Mouse (Mus musculus): ENCODE measurements around the gene Arhgdig. TPM values are rescaled to one million over a fixed set of nuclear protein-coding genes. Genes with fewer than 3 reads are reported as not detected.
"Not testable (repeated sequence)": the region's sequence is repeated elsewhere in the genome, so short reads cannot be mapped to it uniquely, and the experiment has no call there.

Arhgdig gene
- polyA plus RNA-seq, 1 experiment from 2014 or later, result 133 TPM

GRCm38 (mm10) chr17:26175248-26175647, 32.3 kb downstream of the Arhgdig start:
- H3K9me3 ChIP-seq (ENCODE audit: control insufficient read depth, low read length); ATAC-seq (ENCODE audit: low FRiP score, low TSS enrichment); H3K4me2 ChIP-seq (replicated peaks; ENCODE audit: low read depth); H3K27me3 ChIP-seq (ENCODE audit: control insufficient read depth, insufficient read depth, low read length); DNase-seq (ENCODE audit: low spot score); H3K9ac ChIP-seq (ENCODE audit: low read length); H3K36me3 ChIP-seq (ENCODE audit: control insufficient read depth, insufficient read depth, low read length); H3K4me1 ChIP-seq (replicated peaks; ENCODE audit: control insufficient read depth, insufficient read depth); H3K27ac ChIP-seq (replicated peaks); H3K4me3 ChIP-seq (ENCODE audit: low read depth, low read length): not testable (repeated sequence)
- WGBS, result 79% methylated on average over 2 of the region's 2 CpGs
- TF ChIP-seq CTCF (IDR thresholded peaks at IDR 0.05; ENCODE audit: low read depth), result peak; percentile 48

- Histone ChIP-seq H3K4me3 (ENCODE audit: low read depth, low read length) (no peak overlapping the region), H3K27ac (replicated peaks) (no peak overlapping the region), H3K27me3 (ENCODE audit: control insufficient read depth, insufficient read depth, low read length) (no peaks in the 10 kb centered on the region), H3K9ac (ENCODE audit: low read length) (no peak overlapping the region), H3K4me1 (replicated peaks; ENCODE audit: control insufficient read depth, insufficient read depth) (no peaks in the 10 kb centered on the region), H3K36me3 (ENCODE audit: control insufficient read depth, insufficient read depth, low read length) (no peaks in the 10 kb centered on the region), H3K4me2 (replicated peaks; ENCODE audit: low read depth) (no peak overlapping the region), H3K9me3 (ENCODE audit: control insufficient read depth, low read length) (no peaks in the 10 kb centered on the region)
- no peak for TF ChIP-seq EP300 (optimal IDR thresholded peaks at IDR 0.05)
- TF ChIP-seq CTCF (IDR thresholded peaks at IDR 0.05; ENCODE audit: low read depth), result no peak
- WGBS, result 62% methylated on average over 2 of the region's 2 CpGs
- DNase-seq (ENCODE audit: low spot score) (peak; percentile 31), ATAC-seq (ENCODE audit: low FRiP score, low TSS enrichment) (peak; percentile 91)
Observed at GRCm38 (mm10) chr17:26168039-26168438, 39.5 kb downstream of the Arhgdig start.

- no peak overlapping the region for H3K4me2 ChIP-seq (replicated peaks; ENCODE audit: low read depth)
- no peak overlapping the region for H3K27ac ChIP-seq (replicated peaks)
- DNase-seq (ENCODE audit: low spot score) (no peak), ATAC-seq (ENCODE audit: low FRiP score, low TSS enrichment) (no peak)
- H3K36me3 ChIP-seq (ENCODE audit: control insufficient read depth, insufficient read depth, low read length), result no peaks in the 10 kb centered on the region
- no peaks in the 10 kb centered on the region for H3K27me3 ChIP-seq (ENCODE audit: control insufficient read depth, insufficient read depth, low read length)
- H3K4me1 ChIP-seq (replicated peaks; ENCODE audit: control insufficient read depth, insufficient read depth), result 0 out of 2 replicates have a peak, but pooled peaks cover 3% of the 10 kb centered on the region
- no peak overlapping the region for H3K4me3 ChIP-seq (ENCODE audit: low read depth, low read length)
- TF ChIP-seq EP300 (optimal IDR thresholded peaks at IDR 0.05) (no peak), CTCF (IDR thresholded peaks at IDR 0.05; ENCODE audit: low read depth) (no peak)
- H3K9ac ChIP-seq (ENCODE audit: low read length), result no peak overlapping the region
- 59% methylated on average over 1 of the region's 1 CpGs for WGBS
- no peaks in the 10 kb centered on the region for H3K9me3 ChIP-seq (ENCODE audit: control insufficient read depth, low read length)
Observed at GRCm38 (mm10) chr17:26162736-26163135, 44.9 kb downstream of the Arhgdig start.

- no peaks in the 10 kb centered on the region; the same call in 1 of the 2 replicates for H3K36me3 ChIP-seq (ENCODE audit: control insufficient read depth, insufficient read depth, low read length)
- no peaks in the 10 kb centered on the region for H3K4me1 ChIP-seq (replicated peaks; ENCODE audit: control insufficient read depth, insufficient read depth)
- no peak overlapping the region for H3K4me2 ChIP-seq (replicated peaks; ENCODE audit: low read depth)
- ATAC-seq (ENCODE audit: low FRiP score, low TSS enrichment) (no peak), DNase-seq (ENCODE audit: low spot score) (no peak)
- TF ChIP-seq CTCF (IDR thresholded peaks at IDR 0.05; ENCODE audit: low read depth) (no peak), EP300 (optimal IDR thresholded peaks at IDR 0.05) (no peak)
- H3K4me3 ChIP-seq (ENCODE audit: low read depth, low read length), result no peak overlapping the region
- no peaks in the 10 kb centered on the region for H3K9me3 ChIP-seq (ENCODE audit: control insufficient read depth, low read length)
- 94% methylated on average over 2 of the region's 2 CpGs for WGBS
- no peak overlapping the region for H3K27ac ChIP-seq (replicated peaks)
- no peak overlapping the region for H3K9ac ChIP-seq (ENCODE audit: low read length)
- no peaks in the 10 kb centered on the region for H3K27me3 ChIP-seq (ENCODE audit: control insufficient read depth, insufficient read depth, low read length)
Observed at GRCm38 (mm10) chr17:26151886-26152630, 55.5 kb downstream of the Arhgdig start.

Other genes with a start within 250 kb of the Arhgdig start
- 12.5 and 13.7 TPM in 2 replicates for gene Capn15, start 222.0 kb downstream of the Arhgdig start, polyA plus RNA-seq (2015; fragmentation: Nextera tagmentation; extraction: Ambion mirVana)
- 4.5 and 5.1 TPM in 2 replicates for gene Rab11fip3, start 138.2 kb downstream of the Arhgdig start, polyA plus RNA-seq (2015; fragmentation: Nextera tagmentation; extraction: Ambion mirVana)
- gene Decr2, start 117.4 kb downstream of the Arhgdig start, polyA plus RNA-seq (2015; fragmentation: Nextera tagmentation; extraction: Ambion mirVana), result 65.4 and 66.3 TPM in 2 replicates
- gene Nme4, start 112.2 kb downstream of the Arhgdig start, polyA plus RNA-seq (2015; fragmentation: Nextera tagmentation; extraction: Ambion mirVana), result 30.9 and 32.5 TPM in 2 replicates
- gene Tmem8, start 94.5 kb downstream of the Arhgdig start, polyA plus RNA-seq (2015; fragmentation: Nextera tagmentation; extraction: Ambion mirVana), result 16.1 and 17.5 TPM in 2 replicates
- gene Mrpl28, start 84.3 kb downstream of the Arhgdig start, polyA plus RNA-seq (2015; fragmentation: Nextera tagmentation; extraction: Ambion mirVana), result 134 and 135 TPM in 2 replicates
- 10.9 and 12.4 TPM in 2 replicates for gene Axin1, start 69.1 kb downstream of the Arhgdig start, polyA plus RNA-seq (2015; fragmentation: Nextera tagmentation; extraction: Ambion mirVana)
- 172 and 176 TPM in 2 replicates for gene Pdia2, start 8.7 kb downstream of the Arhgdig start, polyA plus RNA-seq (2015; fragmentation: Nextera tagmentation; extraction: Ambion mirVana)
- 24.4 and 27.5 TPM in 2 replicates for gene Rgs11, start 4.8 kb downstream of the Arhgdig start, polyA plus RNA-seq (2015; fragmentation: Nextera tagmentation; extraction: Ambion mirVana)
- gene Fam234a, start 36.5 kb upstream of the Arhgdig start, polyA plus RNA-seq (2015; fragmentation: Nextera tagmentation; extraction: Ambion mirVana), result 98.0 and 99.1 TPM in 2 replicates
- 42.9 and 46.2 TPM in 2 replicates for gene Luc7l, start 45.1 kb upstream of the Arhgdig start, polyA plus RNA-seq (2015; fragmentation: Nextera tagmentation; extraction: Ambion mirVana)
- gene Neurl1b, start 207.0 kb upstream of the Arhgdig start, polyA plus RNA-seq (2015; fragmentation: Nextera tagmentation; extraction: Ambion mirVana), result 1.1 and 1.4 TPM in 2 replicates

All from stomach, postnatal 0 days (tissue).